Mouse (Mus musculus) testis, adult 2 months (tissue): ENCODE results near the gene Ankmy2.
"Not testable (repeated sequence)": the region's sequence is repeated elsewhere in the genome, so short reads cannot be mapped to it uniquely, and the experiment has no call there.

Experiments
- CTCF ChIP-seq: fragments of 200-500 bp; IDR thresholded peaks from 2 replicates; pipeline ENCODE4 v1.5.1; 2012; ENCODE audit warnings: low read depth, mild to moderate bottlenecking, inconsistent platforms, low read length, moderate library complexity; ENCODE audit not compliant: control insufficient read depth, insufficient read depth, insufficient replicate concordance
- POLR2A ChIP-seq: fragments of 200-500 bp; IDR thresholded peaks from 2 replicates; pipeline ENCODE4 v1.6.1; 2012; ENCODE audit warnings: low read depth, mild to moderate bottlenecking, inconsistent platforms, low read length, moderate library complexity; ENCODE audit not compliant: control insufficient read depth

- TF ChIP-seq CTCF, POLR2A: not testable (repeated sequence)
Measured at GRCm38 (mm10) chr12:36205579-36206119, 48.7 kb downstream of the Ankmy2 start.
